Mouse (Mus musculus) forebrain, embryonic 14.5 days (tissue): Measurements from ENCODE around the gene Socs7. TPM values are rescaled to one million over a fixed set of nuclear protein-coding genes. Genes with fewer than 3 reads are reported as not detected.

Experiments used
- ATAC-seq: fragments of 200-750 bp; cut with Nextera tagmentation; 2 replicates; pipeline ENCODE4 v1.8.0; 2017; ENCODE audit warnings: mild to moderate bottlenecking, moderate library complexity
- DNase-seq: peaks from one replicate; pipeline ENCODE4 v3.0.0-alpha.2; 2015; ENCODE audit warnings: low spot score
- H3K27ac ChIP-seq: fragments of 300-500 bp; sonication (generic); 2 replicates; pipeline ENCODE4 v1.5.1; 2014; ENCODE audit warnings: low read depth, mild to moderate bottlenecking, control low read depth, low read length, moderate library complexity
- H3K27me3 ChIP-seq: fragments of 300-500 bp; sonication (generic); replicated peaks from 2 replicates; pipeline ENCODE4 v1.6.1; 2014; ENCODE audit warnings: low read length, control low read depth, mixed read lengths; ENCODE audit not compliant: control insufficient read depth, insufficient read depth
- H3K36me3 ChIP-seq: fragments of 300-500 bp; sonication (generic); 2 replicates; pipeline ENCODE4 v1.6.1; 2014; ENCODE audit warnings: low read length, control low read depth; ENCODE audit not compliant: control insufficient read depth, insufficient read depth
- H3K4me1 ChIP-seq: fragments of 300-500 bp; sonication (generic); 2 replicates; pipeline ENCODE4 v1.6.1; 2014; ENCODE audit warnings: antibody characterized with exemption, low read length, control low read depth; ENCODE audit not compliant: control insufficient read depth, insufficient read depth
- H3K4me2 ChIP-seq: fragments of 300-500 bp; sonication (generic); 2 replicates; pipeline ENCODE4 v1.6.1; 2014; ENCODE audit warnings: mild to moderate bottlenecking, control low read depth, low read length
- H3K4me3 ChIP-seq: fragments of 300-500 bp; sonication (generic); 2 replicates; pipeline ENCODE4 v1.5.1; 2014; ENCODE audit warnings: low read depth, low read length, control low read depth
- H3K9ac ChIP-seq: fragments of 300-500 bp; sonication (generic); 2 replicates; pipeline ENCODE4 v1.6.1; 2014; ENCODE audit warnings: mild to moderate bottlenecking, low read length, control low read depth, moderate library complexity
- H3K9me3 ChIP-seq: fragments of 300-500 bp; sonication (generic); replicated peaks from 2 replicates; pipeline ENCODE4 v1.6.1; 2016; ENCODE audit warnings: low read length, control low read depth, mixed read lengths; ENCODE audit not compliant: control insufficient read depth
- WGBS: fragments of 180-500 bp; shearing (Covaris S2); extraction: QIAGEN DNeasy Blood & Tissue Kit; methylation state at CpG from one replicate; pipeline ENCODE4 v1.1.7; 2014; 5-methylcytosine and 5-hydroxymethylcytosine counted together
- polyA plus RNA-seq: library from polyadenylated mRNA; unstranded; fragments of >200 nt; fragmentation: Nextera tagmentation; extraction: Ambion mirVana; gene quantifications from 2 replicates; pipeline ENCODE4 v1.2.1, GENCODE M21; 2014

Gene Socs7
- polyA plus RNA-seq, 1 experiment from 2014 or later = 5.7 TPM

DNA sequence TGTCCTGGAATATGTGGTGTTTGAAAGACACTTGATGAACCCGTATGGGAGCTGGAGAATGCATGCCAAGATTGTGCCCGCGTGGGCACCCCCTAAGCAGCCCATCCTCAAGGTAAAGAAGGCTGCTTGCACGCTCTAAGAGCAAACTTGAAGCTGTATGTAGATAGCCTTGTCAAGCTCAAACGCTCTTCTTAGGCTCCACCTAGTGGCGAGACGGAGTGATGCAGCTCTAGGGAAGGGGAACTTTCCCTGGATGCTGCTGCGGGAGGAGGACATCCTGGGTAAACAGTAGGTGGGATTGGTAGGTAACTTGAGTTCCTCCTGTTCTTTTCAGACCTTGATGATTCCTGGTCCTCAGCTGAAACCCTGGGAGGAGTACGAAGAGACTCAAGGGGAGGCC, 34.2 kb upstream of the Socs7 start:
- ATAC-seq (no peak), DNase-seq (peak; percentile 85)
- no peaks in the 10 kb centered on the region for H3K9me3 ChIP-seq
- 23% methylated on average over 9 of the region's 9 CpGs for WGBS
- H3K4me2 ChIP-seq = no peak overlapping the region
- no peak overlapping the region for H3K27ac ChIP-seq
- no peak overlapping the region for H3K4me3 ChIP-seq
- H3K27me3 ChIP-seq = no peaks in the 10 kb centered on the region
- no peaks in the 10 kb centered on the region for H3K4me1 ChIP-seq
- H3K9ac ChIP-seq = no peak overlapping the region
- peaks cover 60% of the 10 kb centered on the region for H3K36me3 ChIP-seq

DNA sequence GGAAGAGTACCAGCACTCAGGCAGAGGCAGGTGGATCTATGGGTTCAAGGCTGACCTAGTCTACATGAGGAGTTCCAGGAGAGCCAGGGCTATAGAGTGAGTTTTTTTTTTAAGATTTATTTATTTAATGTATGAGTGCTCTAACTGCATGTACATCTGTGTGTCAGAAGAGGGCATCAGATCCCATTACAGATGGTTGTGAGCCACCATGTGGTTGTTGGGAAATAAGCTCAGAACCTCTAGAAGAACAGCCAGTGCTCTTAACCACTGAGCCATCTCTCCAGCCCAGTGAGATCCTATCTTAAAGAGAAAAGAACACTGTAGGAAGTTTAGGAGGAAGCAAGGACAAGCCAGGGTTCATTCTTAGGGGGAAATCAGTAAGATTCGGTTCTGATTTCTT, 32.0 kb upstream of the Socs7 start:
- peaks cover 42% of the 10 kb centered on the region for H3K36me3 ChIP-seq
- H3K9me3 ChIP-seq = no peaks in the 10 kb centered on the region
- no peak overlapping the region for H3K27ac ChIP-seq
- H3K4me3 ChIP-seq = no peak overlapping the region
- no peaks in the 10 kb centered on the region for H3K4me1 ChIP-seq
- H3K27me3 ChIP-seq = no peaks in the 10 kb centered on the region
- 97% methylated on average over 1 of the region's 1 CpGs for WGBS
- no peak for DNase-seq
- no peak overlapping the region for H3K9ac ChIP-seq
- no peak for ATAC-seq
- no peak overlapping the region for H3K4me2 ChIP-seq

DNA sequence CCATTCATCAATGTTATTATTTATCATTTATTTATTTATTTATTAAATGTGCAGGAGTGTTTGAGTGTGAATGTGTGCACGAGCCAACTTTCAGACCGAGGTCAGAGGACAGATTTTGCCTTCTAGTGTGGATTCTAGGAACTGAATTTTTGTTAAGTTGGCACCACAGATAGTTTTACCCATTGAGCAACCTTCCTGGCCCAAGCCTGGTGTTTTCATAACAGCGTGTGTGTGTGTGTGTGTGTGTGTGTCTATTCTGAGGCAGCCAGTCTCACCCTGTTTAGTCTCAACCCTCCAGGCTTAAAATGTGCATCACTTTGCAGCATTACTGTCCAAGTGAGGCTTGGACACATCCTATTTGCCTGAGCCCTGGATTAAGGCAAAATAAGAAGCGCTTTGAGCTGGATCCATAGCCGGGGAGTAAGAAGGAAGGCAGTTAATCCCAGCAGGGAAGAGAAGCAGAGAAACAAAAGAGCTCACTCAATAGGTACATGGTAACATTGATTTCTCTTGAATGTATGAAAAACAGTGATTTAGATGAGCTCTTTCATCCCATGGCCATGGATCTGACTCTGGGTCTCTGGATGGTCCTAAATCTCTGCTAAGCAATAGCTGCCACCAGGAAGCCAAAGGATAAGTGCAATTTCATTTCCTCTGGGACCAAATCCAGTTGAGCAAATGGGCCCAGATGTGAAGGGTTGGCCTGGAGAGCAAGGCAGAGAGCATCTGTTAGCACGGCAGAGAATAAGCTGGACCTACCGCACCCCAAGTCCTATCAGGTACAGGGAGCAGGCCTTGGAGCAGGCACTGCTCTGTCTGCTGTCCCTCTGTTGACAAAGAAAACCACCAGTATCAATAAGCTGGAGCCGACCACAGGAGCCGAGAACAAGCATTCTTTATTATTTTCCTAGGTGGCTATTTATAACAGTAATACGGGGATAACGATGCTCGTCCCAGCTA, 30.8 kb upstream of the Socs7 start:
- Histone ChIP-seq H3K36me3 (peaks cover 31% of the 10 kb centered on the region), H3K4me2 (no peak overlapping the region), H3K27me3 (no peaks in the 10 kb centered on the region), H3K9me3 (no peaks in the 10 kb centered on the region), H3K9ac (no peak overlapping the region), H3K27ac (no peak overlapping the region), H3K4me1 (no peaks in the 10 kb centered on the region), H3K4me3 (no peak overlapping the region)
- no peak for DNase-seq
- WGBS = 55% methylated on average over 12 of the region's 12 CpGs
- no peak for ATAC-seq

DNA sequence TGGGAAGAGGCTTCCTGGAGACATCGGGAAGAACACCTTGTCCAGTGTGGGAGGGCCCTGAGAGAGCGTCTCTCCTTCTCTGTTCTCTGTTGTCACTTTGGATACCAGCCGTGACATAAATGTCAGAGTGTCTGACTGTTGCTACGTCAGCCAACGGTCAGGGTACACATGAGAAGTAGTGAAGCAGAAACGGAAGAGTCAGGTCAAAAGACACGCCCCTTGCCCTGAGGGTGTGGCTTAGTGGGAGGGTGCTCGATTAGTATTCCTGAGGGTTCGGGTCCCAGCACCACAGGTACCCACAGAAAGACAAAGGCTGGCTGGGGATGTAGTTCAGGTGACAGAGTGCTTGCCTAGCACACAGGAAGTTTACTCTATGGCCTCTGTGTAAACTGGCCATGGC, 29.3 kb upstream of the Socs7 start:
- no peak for ATAC-seq
- peaks cover 26% of the 10 kb centered on the region for H3K36me3 ChIP-seq
- no peaks in the 10 kb centered on the region for H3K4me1 ChIP-seq
- no peak overlapping the region for H3K4me2 ChIP-seq
- no peak for DNase-seq
- WGBS = 60% methylated on average over 9 of the region's 9 CpGs
- no peaks in the 10 kb centered on the region for H3K27me3 ChIP-seq
- H3K27ac ChIP-seq = no peak overlapping the region
- no peaks in the 10 kb centered on the region for H3K9me3 ChIP-seq
- no peak overlapping the region for H3K9ac ChIP-seq
- H3K4me3 ChIP-seq = no peak overlapping the region

DNA sequence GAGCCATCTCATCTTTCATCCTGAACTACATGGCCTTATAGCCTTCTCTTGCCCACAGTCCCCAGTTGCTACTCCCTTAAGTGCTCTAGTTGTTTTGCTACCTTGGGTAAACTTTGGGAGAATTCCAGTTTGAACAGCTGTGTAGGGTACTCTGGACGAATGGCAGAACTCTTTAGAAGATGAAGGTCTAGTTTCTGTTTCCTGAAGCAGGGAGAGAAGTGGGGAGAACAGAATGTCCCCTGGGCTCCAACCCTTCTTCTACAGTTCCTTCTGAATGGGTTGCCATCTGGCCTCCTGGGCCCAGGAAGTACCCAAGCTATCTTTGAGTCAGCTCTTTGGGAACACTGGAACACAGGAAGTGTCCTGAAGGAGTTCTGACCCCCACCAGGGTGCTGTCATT, 28.5 kb upstream of the Socs7 start:
- Histone ChIP-seq H3K4me3 (no peak overlapping the region), H3K4me1 (peaks cover 5% of the 10 kb centered on the region; the same call in 1 of the 2 replicates), H3K9ac (no peak overlapping the region), H3K27me3 (no peaks in the 10 kb centered on the region), H3K27ac (no peak overlapping the region), H3K36me3 (peaks cover 19% of the 10 kb centered on the region), H3K4me2 (no peak overlapping the region), H3K9me3 (no peaks in the 10 kb centered on the region)
- no peak for ATAC-seq
- 58% methylated on average over 1 of the region's 1 CpGs for WGBS
- no peak for DNase-seq

GRCm38 (mm10) chr11:97334400-97334799, 28.0 kb upstream of the Socs7 start:
- Histone ChIP-seq H3K9me3 (no peaks in the 10 kb centered on the region), H3K27ac (no peak overlapping the region), H3K4me2 (no peak overlapping the region), H3K27me3 (no peaks in the 10 kb centered on the region), H3K9ac (no peak overlapping the region), H3K36me3 (peaks cover 14% of the 10 kb centered on the region), H3K4me3 (no peak overlapping the region), H3K4me1 (peaks cover 8% of the 10 kb centered on the region; the same call in 1 of the 2 replicates)
- DNase-seq = no peak
- no peak for ATAC-seq
- WGBS = 89% methylated on average over 9 of the region's 9 CpGs

DNA sequence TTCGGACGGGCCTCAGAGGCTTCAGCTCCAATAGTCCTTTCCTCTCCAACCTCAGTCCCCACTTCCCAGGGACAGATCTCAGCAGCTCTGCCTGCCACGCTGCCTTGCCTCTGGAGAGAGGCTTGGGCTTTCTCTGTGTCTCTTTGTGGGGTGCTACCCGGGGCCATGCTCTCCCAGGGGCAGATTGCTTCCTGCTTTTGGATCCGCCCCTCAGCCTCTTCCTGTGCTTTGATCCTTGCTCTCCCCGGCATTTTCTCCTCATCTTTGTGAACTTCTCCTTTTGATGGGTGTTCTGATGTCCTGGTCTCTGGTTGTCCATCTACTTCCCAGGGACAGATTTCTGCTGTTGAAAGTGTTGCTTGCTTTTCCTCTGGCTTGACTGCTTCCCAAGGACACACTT, 26.1 kb upstream of the Socs7 start:
- no peak overlapping the region for H3K27ac ChIP-seq
- H3K27me3 ChIP-seq = no peaks in the 10 kb centered on the region
- no peak overlapping the region for H3K4me3 ChIP-seq
- peaks cover 8% of the 10 kb centered on the region; the same call in 1 of the 2 replicates for H3K4me1 ChIP-seq
- 0 out of 2 replicates have a peak, but pooled peaks cover 3% of the 10 kb centered on the region for H3K36me3 ChIP-seq
- WGBS = 64% methylated on average over 6 of the region's 6 CpGs
- ATAC-seq = no peak
- no peak overlapping the region for H3K9ac ChIP-seq
- DNase-seq = no peak
- H3K4me2 ChIP-seq = no peak overlapping the region
- H3K9me3 ChIP-seq = no peaks in the 10 kb centered on the region

GRCm38 (mm10) chr11:97336751-97337345, 25.5 kb upstream of the Socs7 start:
- 67% methylated on average over 14 of the region's 14 CpGs for WGBS
- no peak overlapping the region for H3K27ac ChIP-seq
- no peaks in the 10 kb centered on the region for H3K9me3 ChIP-seq
- H3K9ac ChIP-seq = no peak overlapping the region
- H3K4me2 ChIP-seq = no peak overlapping the region
- H3K36me3 ChIP-seq = no peaks in the 10 kb centered on the region
- no peak for DNase-seq
- no peaks in the 10 kb centered on the region for H3K27me3 ChIP-seq
- peaks cover 8% of the 10 kb centered on the region; the same call in 1 of the 2 replicates for H3K4me1 ChIP-seq
- no peak for ATAC-seq
- H3K4me3 ChIP-seq = no peak overlapping the region

DNA sequence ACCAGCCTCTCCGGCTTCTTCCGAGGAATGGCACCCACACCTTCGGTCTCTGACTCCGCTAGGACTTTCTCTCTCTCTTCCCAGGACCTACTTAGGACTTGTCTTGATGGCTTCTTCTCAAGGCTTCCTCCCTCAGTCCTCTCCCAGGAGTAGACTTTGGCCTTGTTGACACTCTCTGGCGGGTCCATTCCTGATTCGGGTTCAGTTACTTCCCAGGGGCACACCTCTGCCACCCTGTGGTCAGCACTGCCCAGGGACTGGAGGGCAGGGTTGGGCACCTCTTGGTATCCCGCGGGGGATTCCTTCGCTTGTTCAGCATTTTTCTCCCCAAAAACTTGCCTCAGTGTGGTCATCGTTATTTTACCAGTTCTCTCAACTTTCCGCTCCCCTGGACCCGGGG, 25.0 kb upstream of the Socs7 start:
- Histone ChIP-seq H3K4me3 (no peak overlapping the region), H3K9ac (no peak overlapping the region), H3K36me3 (no peaks in the 10 kb centered on the region), H3K9me3 (no peaks in the 10 kb centered on the region), H3K4me2 (no peak overlapping the region), H3K27ac (no peak overlapping the region), H3K4me1 (peaks cover 8% of the 10 kb centered on the region; the same call in 1 of the 2 replicates), H3K27me3 (no peaks in the 10 kb centered on the region)
- ATAC-seq (no peak), DNase-seq (no peak)
- WGBS = 86% methylated on average over 12 of the region's 12 CpGs
